Mouse (Mus musculus) liver, adult 2 months (tissue): ENCODE results near the gene Atrnl1. TPM values are rescaled to one million over a fixed set of nuclear protein-coding genes. Genes with fewer than 3 reads are reported as not detected.

Source experiments
- DNase-seq: peaks from one replicate; pipeline ENCODE4 v3.0.0-alpha.2; 2011; ENCODE audit warnings: low read depth, low spot score; ENCODE audit errors: extremely low read depth
- H3K27ac ChIP-seq: fragments of 200-500 bp; replicated peaks from 2 replicates; pipeline ENCODE4 v1.5.1; 2012; ENCODE audit warnings: low read depth, mild to moderate bottlenecking, control low read depth, inconsistent platforms, low read length; ENCODE audit not compliant: insufficient read depth
- H3K27me3 ChIP-seq: fragments of 200-500 bp; 2 replicates; pipeline ENCODE4 v1.6.1; 2012; ENCODE audit warnings: mild to moderate bottlenecking, moderate library complexity, low read length, inconsistent platforms; ENCODE audit not compliant: control insufficient read depth, insufficient read depth
- H3K36me3 ChIP-seq: fragments of 200-500 bp; 2 replicates; pipeline ENCODE4 v1.6.1; 2012; ENCODE audit warnings: low read length, inconsistent platforms; ENCODE audit not compliant: control insufficient read depth, insufficient read depth
- H3K4me1 ChIP-seq: fragments of 200-500 bp; 2 replicates; pipeline ENCODE4 v1.6.1; 2011; ENCODE audit warnings: low read length; ENCODE audit not compliant: control insufficient read depth, insufficient read depth
- H3K4me3 ChIP-seq: fragments of 200-500 bp; 2 replicates; pipeline ENCODE4 v1.5.1; 2011; ENCODE audit warnings: low read depth, mild to moderate bottlenecking, control low read depth, low read length, moderate library complexity; ENCODE audit not compliant: insufficient read depth
- H3K79me2 ChIP-seq: fragments of 200-500 bp; 2 replicates; pipeline ENCODE4 v1.6.1; 2012; ENCODE audit warnings: inconsistent platforms, mild to moderate bottlenecking, low read length, moderate library complexity; ENCODE audit not compliant: control insufficient read depth, insufficient read depth
- H3K9ac ChIP-seq: fragments of 200-500 bp; 2 replicates; pipeline ENCODE4 v1.6.1; 2012; ENCODE audit warnings: low read depth, mild to moderate bottlenecking, control low read depth, inconsistent platforms, low read length
- CTCF ChIP-seq: fragments of 200-500 bp; IDR thresholded peaks from 2 replicates; pipeline ENCODE4 v1.5.1; 2011; ENCODE audit warnings: low read depth, low read length, control low read depth
- POLR2A ChIP-seq: fragments of 200-500 bp; IDR thresholded peaks from 2 replicates; pipeline ENCODE4 v1.6.1; 2011; ENCODE audit warnings: low read length, control low read depth; ENCODE audit not compliant: insufficient read depth; ENCODE audit errors: extremely low read depth
- WGBS: fragments of 180-500 bp; shearing (Covaris S2); methylation state at CpG from one replicate; pipeline ENCODE4 v1.1.7; 2018; 5-methylcytosine and 5-hydroxymethylcytosine counted together
- polyA plus RNA-seq: library from polyadenylated mRNA; depleted of rRNA; stranded (reverse); fragments of >200 nt; gene quantifications from 2 replicates; pipeline ENCODE4 v1.2.3, GENCODE M21; 2012
- total RNA-seq: library from RNA; depleted of rRNA; stranded (reverse); fragments of >200 nt; gene quantifications from 2 replicates; pipeline ENCODE4 v1.2.3, GENCODE M21; 2014

Gene Atrnl1
- total and polyA plus RNA-seq, 2 experiments = 5.2 to 25.4 TPM

- WGBS = 99% methylated on average over 4 of the region's 4 CpGs
- no peaks in the 10 kb centered on the region for H3K36me3 ChIP-seq
- DNase-seq = no peak
- H3K9ac ChIP-seq = no peak overlapping the region
- H3K27ac ChIP-seq = no peak overlapping the region
- no peaks in the 10 kb centered on the region for H3K27me3 ChIP-seq
- H3K4me3 ChIP-seq = no peak overlapping the region
- H3K4me1 ChIP-seq = no peaks in the 10 kb centered on the region
- no peaks in the 10 kb centered on the region for H3K79me2 ChIP-seq
- TF ChIP-seq POLR2A = no peak
Observed at GRCm38 (mm10) chr19:57931626-57932025, 320.8 kb downstream of the Atrnl1 start.

DNA sequence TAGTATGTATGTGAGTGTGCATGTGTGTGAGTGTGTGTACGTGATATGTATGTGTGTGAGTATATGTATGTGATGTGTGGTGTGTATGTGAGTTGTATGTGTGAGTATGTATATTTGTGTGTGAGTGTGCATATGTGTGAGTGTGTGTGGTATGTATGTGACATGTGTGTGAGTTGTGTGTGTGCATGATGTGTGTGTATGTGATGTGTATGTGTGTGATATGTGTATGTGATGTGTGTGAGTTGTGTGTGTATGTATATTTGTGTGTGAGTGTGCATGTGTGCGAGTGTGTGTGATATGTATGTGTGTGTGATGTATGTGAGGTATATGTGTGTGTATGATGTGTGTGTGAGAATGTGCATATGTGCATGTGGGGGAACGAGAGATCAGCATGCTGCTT lies 326.0 kb downstream of the Atrnl1 start:
- DNase-seq = no peak
- H3K27me3 ChIP-seq = no peaks in the 10 kb centered on the region
- no peaks in the 10 kb centered on the region for H3K4me1 ChIP-seq
- H3K4me3 ChIP-seq = no peak overlapping the region
- TF ChIP-seq POLR2A = no peak
- H3K36me3 ChIP-seq = no peaks in the 10 kb centered on the region
- H3K79me2 ChIP-seq = no peaks in the 10 kb centered on the region
- H3K27ac ChIP-seq = no peak overlapping the region
- H3K9ac ChIP-seq = no peak overlapping the region
- 96% methylated on average over 3 of the region's 3 CpGs for WGBS

- Histone ChIP-seq H3K4me3 (no peak overlapping the region), H3K4me1 (no peaks in the 10 kb centered on the region), H3K27ac (no peak overlapping the region), H3K36me3 (no peaks in the 10 kb centered on the region), H3K79me2 (no peaks in the 10 kb centered on the region), H3K9ac (no peak overlapping the region), H3K27me3 (no peaks in the 10 kb centered on the region)
- WGBS = 31% methylated on average over 1 of the region's 1 CpGs
- DNase-seq = no peak
- TF ChIP-seq CTCF (no peak), POLR2A (no peak)
Observed at GRCm38 (mm10) chr19:57939166-57939565, 328.3 kb downstream of the Atrnl1 start.

DNA sequence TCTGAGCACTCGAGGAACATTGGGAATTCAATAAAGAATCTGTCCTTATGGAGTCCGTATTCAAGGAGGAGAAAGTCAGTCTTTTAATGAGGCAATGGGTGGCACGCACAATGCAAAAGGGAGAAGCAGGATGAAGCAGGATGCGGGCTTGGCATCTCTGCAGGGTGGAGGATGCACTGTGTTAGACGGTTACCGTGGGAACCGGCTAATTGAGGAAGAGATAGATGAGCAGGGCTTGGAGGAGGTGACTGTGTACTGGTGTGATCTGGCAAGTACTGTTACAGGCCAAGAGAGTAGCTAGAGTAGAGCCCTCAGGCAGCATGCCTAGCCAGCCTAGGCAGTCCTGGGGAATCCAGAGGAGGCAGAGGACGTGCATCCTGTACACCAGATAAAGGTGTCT lies 330.7 kb downstream of the Atrnl1 start:
- Histone ChIP-seq H3K36me3 (no peaks in the 10 kb centered on the region), H3K27ac (no peak overlapping the region), H3K79me2 (no peaks in the 10 kb centered on the region), H3K4me3 (no peak overlapping the region), H3K4me1 (no peaks in the 10 kb centered on the region), H3K9ac (no peak overlapping the region), H3K27me3 (no peaks in the 10 kb centered on the region)
- TF ChIP-seq POLR2A (no peak), CTCF (no peak)
- DNase-seq = no peak
- 83% methylated on average over 8 of the region's 8 CpGs for WGBS

- no peak for DNase-seq
- TF ChIP-seq CTCF (no peak), POLR2A (no peak)
- H3K36me3 ChIP-seq = no peaks in the 10 kb centered on the region
- no peak overlapping the region for H3K4me3 ChIP-seq
- no peaks in the 10 kb centered on the region for H3K27me3 ChIP-seq
- no peaks in the 10 kb centered on the region for H3K79me2 ChIP-seq
- H3K4me1 ChIP-seq = no peaks in the 10 kb centered on the region
- H3K9ac ChIP-seq = no peak overlapping the region
- WGBS = 96% methylated on average over 14 of the region's 14 CpGs
- H3K27ac ChIP-seq = no peak overlapping the region
Observed at GRCm38 (mm10) chr19:57942281-57942680, 331.4 kb downstream of the Atrnl1 start.

- Histone ChIP-seq H3K27me3 (no peaks in the 10 kb centered on the region), H3K9ac (no peak overlapping the region), H3K4me1 (no peaks in the 10 kb centered on the region), H3K36me3 (no peaks in the 10 kb centered on the region; the same call in 1 of the 2 replicates), H3K79me2 (no peaks in the 10 kb centered on the region), H3K4me3 (no peak overlapping the region), H3K27ac (no peak overlapping the region)
- TF ChIP-seq CTCF = no peak
- no peak for TF ChIP-seq POLR2A
- DNase-seq = no peak
- WGBS = 41% methylated on average over 2 of the region's 2 CpGs
Observed at GRCm38 (mm10) chr19:57943308-57943707, 332.5 kb downstream of the Atrnl1 start.
